Mouse (Mus musculus) heart, adult 2 months (tissue): ENCODE measurements around the gene Mpst. TPM values are rescaled to one million over a fixed set of nuclear protein-coding genes. Genes with fewer than 3 reads are reported as not detected.

Source experiments
- DNase-seq, 2 experiments: peaks; one replicate each; pipeline ENCODE4 v3.0.0; 2021
- H3K27ac ChIP-seq: fragments of 200-600 bp; 2 replicates; pipeline ENCODE4 v1.8.1; 2022
- H3K27me3 ChIP-seq: fragments of 200-500 bp; 2 replicates; pipeline ENCODE4 v1.6.1; 2012; ENCODE audit warnings: mild to moderate bottlenecking, low read length, inconsistent platforms, mixed read lengths; ENCODE audit not compliant: control insufficient read depth, insufficient read depth
- H3K36me3 ChIP-seq: fragments of 200-500 bp; 2 replicates; pipeline ENCODE4 v1.6.1; 2012; ENCODE audit warnings: low read length, inconsistent platforms; ENCODE audit not compliant: control insufficient read depth, insufficient read depth
- H3K4me1 ChIP-seq: fragments of 200-500 bp; 2 replicates; pipeline ENCODE4 v1.6.1; 2011; ENCODE audit warnings: low read length; ENCODE audit not compliant: control insufficient read depth, insufficient read depth
- H3K4me3 ChIP-seq: fragments of 200-600 bp; 2 replicates; pipeline ENCODE4 v1.8.1; 2022
- H3K79me2 ChIP-seq: fragments of 200-500 bp; replicated peaks from 2 replicates; pipeline ENCODE4 v1.6.1; 2012; ENCODE audit warnings: mild to moderate bottlenecking, inconsistent platforms, low read length, moderate library complexity, mixed read lengths; ENCODE audit not compliant: control insufficient read depth, insufficient read depth
- H3K9ac ChIP-seq: fragments of 200-500 bp; 2 replicates; pipeline ENCODE4 v1.6.1; 2012; ENCODE audit warnings: low read depth, mild to moderate bottlenecking, control low read depth, inconsistent platforms, low read length, mixed read lengths
- CTCF ChIP-seq: fragments of 200-600 bp; IDR thresholded peaks from 2 replicates; pipeline ENCODE4 v1.8.1; 2022; ENCODE audit warnings: antibody characterized with exemption, mild to moderate bottlenecking, moderate library complexity
- EP300 ChIP-seq: fragments of 200-500 bp; IDR thresholded peaks from 2 replicates; pipeline ENCODE4 v1.6.1; 2011; ENCODE audit warnings: low read depth, low read length, control low read depth; ENCODE audit not compliant: insufficient read depth
- POLR2A ChIP-seq: fragments of 200-500 bp; IDR thresholded peaks from 2 replicates; pipeline ENCODE4 v1.6.1; 2011; ENCODE audit warnings: mild to moderate bottlenecking, low read depth, low read length, control low read depth; ENCODE audit not compliant: insufficient read depth
- WGBS: fragments of 180-500 bp; shearing (Covaris S2); methylation state at CpG from one replicate; pipeline ENCODE4 v1.1.7; 2018; 5-methylcytosine and 5-hydroxymethylcytosine counted together
- intact Hi-C: fragments of 180-260 bp; cut with DNase I; formaldehyde crosslinking; loops from one replicate; pipeline ENCODE4 v1.15.1; 2025
- polyA plus RNA-seq: library from polyadenylated mRNA; depleted of rRNA; stranded (reverse); fragments of >200 nt; gene quantifications from 2 replicates; pipeline ENCODE4 v1.2.3, GENCODE M21; 2012
- total RNA-seq, 2 experiments: library from RNA; stranded (reverse); gene quantifications; 2 replicates each; pipeline ENCODE4 v1.2.3; 2021

The Mpst gene
- total and polyA plus RNA-seq, 3 experiments, result 37.5 to 79.5 (median 45.9) TPM

GRCm38 (mm10) chr15:78372796-78373195 is 33.4 kb upstream of the Mpst start:
- WGBS, result 60% methylated on average over 3 of the region's 3 CpGs
- Histone ChIP-seq H3K4me1 (peaks cover 4% of the 10 kb centered on the region), H3K9ac (no peak overlapping the region), H3K27ac (no peak overlapping the region), H3K27me3 (no peaks in the 10 kb centered on the region), H3K4me3 (no peak overlapping the region), H3K79me2 (no peaks in the 10 kb centered on the region), H3K36me3 (no peaks in the 10 kb centered on the region)
- TF ChIP-seq CTCF, result no peak
- TF ChIP-seq POLR2A, result no peak
- no peak for TF ChIP-seq EP300
- DNase-seq, result no peak
- intact Hi-C loops, result no loop called here

- WGBS, result 52% methylated on average over 3 of the region's 3 CpGs
- Histone ChIP-seq H3K4me3 (no peak overlapping the region), H3K9ac (no peak overlapping the region), H3K4me1 (peaks cover 3% of the 10 kb centered on the region), H3K79me2 (no peaks in the 10 kb centered on the region), H3K27ac (no peak overlapping the region), H3K27me3 (no peaks in the 10 kb centered on the region), H3K36me3 (no peaks in the 10 kb centered on the region)
- no peak for DNase-seq
- intact Hi-C loops, result no loop called here
- TF ChIP-seq POLR2A (no peak), EP300 (no peak), CTCF (no peak)
These were observed 32.0 kb upstream of the Mpst start for GRCm38 (mm10) chr15:78374204-78374603.

GRCm38 (mm10) chr15:78377859-78378258 is 28.4 kb upstream of the Mpst start:
- no peak for TF ChIP-seq CTCF
- TF ChIP-seq POLR2A, result no peak
- no peak for TF ChIP-seq EP300
- Histone ChIP-seq H3K27ac (no peak overlapping the region), H3K27me3 (no peaks in the 10 kb centered on the region), H3K4me3 (no peak overlapping the region), H3K9ac (no peak overlapping the region), H3K4me1 (no peaks in the 10 kb centered on the region), H3K79me2 (no peaks in the 10 kb centered on the region), H3K36me3 (no peaks in the 10 kb centered on the region)
- 86% methylated on average over 10 of the region's 10 CpGs for WGBS
- DNase-seq, result no peak
- intact Hi-C loops, result no loop called here

- Histone ChIP-seq H3K4me3 (no peak overlapping the region), H3K9ac (no peak overlapping the region), H3K27me3 (no peaks in the 10 kb centered on the region), H3K27ac (no peak overlapping the region), H3K4me1 (no peaks in the 10 kb centered on the region), H3K36me3 (no peaks in the 10 kb centered on the region), H3K79me2 (no peaks in the 10 kb centered on the region)
- 67% methylated on average over 10 of the region's 10 CpGs for WGBS
- no peak for DNase-seq
- no peak for TF ChIP-seq CTCF
- TF ChIP-seq EP300, result no peak
- TF ChIP-seq POLR2A, result no peak
- intact Hi-C loops, result no loop called here
These were observed 27.7 kb upstream of the Mpst start for GRCm38 (mm10) chr15:78378556-78378955.

GRCm38 (mm10) chr15:78380208-78380607 is 26.0 kb upstream of the Mpst start:
- no peak overlapping the region for H3K4me3 ChIP-seq

GRCm38 (mm10) chr15:78380741-78381140 is 25.5 kb upstream of the Mpst start:
- WGBS, result 78% methylated on average over 4 of the region's 4 CpGs
- DNase-seq, result no peak
- peaks cover 1% of the 10 kb centered on the region; the same call in 1 of the 2 replicates for H3K4me1 ChIP-seq
- no peak overlapping the region for H3K9ac ChIP-seq
- H3K27me3 ChIP-seq, result no peaks in the 10 kb centered on the region
- H3K27ac ChIP-seq, result no peak overlapping the region
- TF ChIP-seq EP300, result no peak
- no peak for TF ChIP-seq CTCF
- no peak for TF ChIP-seq POLR2A
- no peaks in the 10 kb centered on the region for H3K79me2 ChIP-seq
- H3K4me3 ChIP-seq, result no peak overlapping the region
- no peaks in the 10 kb centered on the region for H3K36me3 ChIP-seq
- intact Hi-C loops, result no loop called here

More at GRCm38 (mm10) chr15:78380208-78380607, 26.0 kb upstream of the Mpst start:
- Histone ChIP-seq H3K27ac (no peak overlapping the region), H3K79me2 (no peaks in the 10 kb centered on the region), H3K36me3 (no peaks in the 10 kb centered on the region), H3K4me1 (peaks cover 1% of the 10 kb centered on the region; the same call in 1 of the 2 replicates), H3K9ac (no peak overlapping the region), H3K27me3 (no peaks in the 10 kb centered on the region)
- DNase-seq, result no peak
- no peak for TF ChIP-seq EP300
- no peak for TF ChIP-seq CTCF
- TF ChIP-seq POLR2A, result no peak
- intact Hi-C loops, result no loop called here
- WGBS, result 76% methylated on average over 2 of the region's 2 CpGs
